Mouse (Mus musculus): ENCODE results near the gene Bicc1.

DNA sequence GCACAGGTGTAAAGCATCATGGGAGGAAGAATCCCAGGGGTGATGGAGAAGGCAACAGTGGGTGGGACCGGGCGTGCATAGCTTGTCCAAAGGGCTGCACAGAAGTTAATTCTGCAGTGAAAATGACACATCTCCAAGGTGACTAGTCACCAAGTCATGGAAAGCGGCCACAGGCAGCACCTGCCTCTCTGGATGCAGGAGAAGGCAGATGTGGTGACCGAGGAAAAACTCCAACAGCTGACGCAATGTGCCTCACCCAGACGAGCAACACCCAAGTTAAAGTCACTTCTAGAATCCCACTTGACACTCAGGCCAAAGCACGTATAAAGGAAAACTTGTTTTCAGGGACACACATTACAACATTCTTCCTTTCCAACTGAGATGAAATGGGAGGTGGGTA, 177.3 kb downstream of the Bicc1 start:
- TF ChIP-seq CTCF (IDR thresholded peaks at IDR 0.05; ENCODE audit: low read depth): no peak
- TF ChIP-seq EP300 (IDR thresholded peaks at IDR 0.05; ENCODE audit: low read depth): no peak
